Mouse (Mus musculus) erythroblast, embryonic 14.5 days (primary cell): Measurements from ENCODE around the gene Slc29a1. TPM values are rescaled to one million over a fixed set of nuclear protein-coding genes. Genes with fewer than 3 reads are reported as not detected.
A peak's percentile ranks its signal among the peaks of the same experiment; 100 is the strongest.

Source experiments
- H3K27me3 ChIP-seq: 2 replicates; pipeline ENCODE4 v1.6.1; 2012; ENCODE audit warnings: inconsistent platforms; ENCODE audit not compliant: control insufficient read depth
- H3K36me3 ChIP-seq: 2 replicates; pipeline ENCODE4 v1.6.1; 2012; ENCODE audit warnings: mild to moderate bottlenecking, inconsistent platforms; ENCODE audit not compliant: control insufficient read depth
- H3K4me1 ChIP-seq: 2 replicates; pipeline ENCODE4 v1.6.1; 2012; ENCODE audit warnings: inconsistent platforms; ENCODE audit not compliant: control insufficient read depth
- H3K4me3 ChIP-seq: replicated peaks from 2 replicates; pipeline ENCODE3; 2012; ENCODE audit warnings: moderate library complexity, mild to moderate bottlenecking, inconsistent platforms
- H3K9me3 ChIP-seq: 2 replicates; pipeline ENCODE4 v1.6.1; 2012; ENCODE audit warnings: low read length, inconsistent platforms, mixed read lengths; ENCODE audit not compliant: control insufficient read depth
- GATA1 ChIP-seq: IDR thresholded peaks from 2 replicates; pipeline ENCODE4 v1.6.1; 2012; ENCODE audit warnings: low read length, inconsistent platforms, mixed read lengths
- TAL1 ChIP-seq: IDR thresholded peaks from 3 replicates; pipeline ENCODE4 v1.6.1; 2012; ENCODE audit warnings: low read length, inconsistent platforms, mixed read lengths
- polyA plus RNA-seq: library from polyadenylated mRNA; stranded (reverse); fragments of >175 nt; gene quantifications from 2 replicates; pipeline ENCODE4 v1.2.3, GENCODE M21; 2012

Gene Slc29a1
- polyA plus RNA-seq, 1 experiment, result 77.5 TPM

DNA sequence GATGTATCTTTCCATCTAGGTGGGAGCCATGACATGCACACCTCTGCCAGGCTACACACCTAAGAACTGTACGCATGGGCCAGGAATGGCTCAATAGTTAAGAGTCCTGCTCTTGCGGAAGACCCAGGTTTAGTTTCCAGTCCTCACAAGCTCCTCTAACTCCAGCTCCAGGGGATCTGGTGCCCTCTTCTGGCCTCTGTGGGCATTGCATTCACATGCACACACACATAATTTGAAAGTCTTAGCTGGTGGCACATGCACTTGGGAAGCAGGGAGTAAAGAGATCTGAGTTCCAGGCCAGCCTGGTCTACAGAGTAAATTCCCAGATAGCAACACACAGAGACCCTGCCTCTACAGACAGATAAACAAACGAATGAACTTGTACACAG is 13.0 kb downstream of the Slc29a1 start:
- peaks cover 16% of the 10 kb centered on the region for H3K9me3 ChIP-seq
- H3K36me3 ChIP-seq, result peaks cover 87% of the 10 kb centered on the region
- no peak for TF ChIP-seq GATA1
- no peak for TF ChIP-seq TAL1
- H3K4me1 ChIP-seq, result peaks cover 87% of the 10 kb centered on the region
- H3K4me3 ChIP-seq, result no peak overlapping the region
- H3K27me3 ChIP-seq, result no peaks in the 10 kb centered on the region; the same call in 1 of the 2 replicates

DNA sequence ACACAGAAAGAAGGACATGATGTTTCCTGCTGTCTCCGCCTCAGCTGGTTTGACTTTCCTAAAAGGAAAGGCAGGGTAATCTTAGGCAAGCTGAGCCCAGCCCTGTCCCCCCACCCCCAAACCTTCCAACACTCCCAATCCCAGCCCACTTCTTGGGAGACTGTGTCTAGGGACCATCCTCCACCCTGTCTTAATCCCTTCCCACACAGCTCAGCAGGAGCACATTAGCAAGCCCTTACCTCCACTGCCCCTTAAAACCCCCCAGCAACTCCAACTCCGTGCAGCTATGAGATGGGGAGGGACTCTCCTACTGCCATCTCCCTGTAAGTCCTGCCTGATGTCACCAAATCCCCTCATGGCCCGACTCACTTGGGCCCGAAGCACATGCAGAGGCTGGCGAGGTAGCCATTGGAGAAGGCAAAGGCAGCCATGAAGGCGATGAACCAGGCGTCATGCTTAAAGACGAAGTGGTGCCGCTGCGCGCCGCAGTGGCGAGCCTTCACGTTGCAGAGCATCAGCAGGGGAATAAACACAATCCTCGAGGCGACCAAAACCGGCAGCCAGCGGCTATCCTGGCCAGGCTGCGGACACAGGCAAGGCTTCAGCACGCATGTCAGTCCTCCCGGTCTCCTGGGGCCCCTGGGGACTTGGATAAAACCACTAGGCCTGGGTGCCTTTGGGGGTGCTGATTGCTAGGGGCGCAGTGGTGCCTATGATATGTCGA is 13.5 kb downstream of the Slc29a1 start:
- Histone ChIP-seq H3K4me1 (peaks cover 87% of the 10 kb centered on the region), H3K36me3 (peaks cover 81% of the 10 kb centered on the region), H3K4me3 (no peak overlapping the region), H3K27me3 (no peaks in the 10 kb centered on the region; the same call in 1 of the 2 replicates), H3K9me3 (peaks cover 16% of the 10 kb centered on the region)
- TF ChIP-seq TAL1 (no peak), GATA1 (no peak)

DNA sequence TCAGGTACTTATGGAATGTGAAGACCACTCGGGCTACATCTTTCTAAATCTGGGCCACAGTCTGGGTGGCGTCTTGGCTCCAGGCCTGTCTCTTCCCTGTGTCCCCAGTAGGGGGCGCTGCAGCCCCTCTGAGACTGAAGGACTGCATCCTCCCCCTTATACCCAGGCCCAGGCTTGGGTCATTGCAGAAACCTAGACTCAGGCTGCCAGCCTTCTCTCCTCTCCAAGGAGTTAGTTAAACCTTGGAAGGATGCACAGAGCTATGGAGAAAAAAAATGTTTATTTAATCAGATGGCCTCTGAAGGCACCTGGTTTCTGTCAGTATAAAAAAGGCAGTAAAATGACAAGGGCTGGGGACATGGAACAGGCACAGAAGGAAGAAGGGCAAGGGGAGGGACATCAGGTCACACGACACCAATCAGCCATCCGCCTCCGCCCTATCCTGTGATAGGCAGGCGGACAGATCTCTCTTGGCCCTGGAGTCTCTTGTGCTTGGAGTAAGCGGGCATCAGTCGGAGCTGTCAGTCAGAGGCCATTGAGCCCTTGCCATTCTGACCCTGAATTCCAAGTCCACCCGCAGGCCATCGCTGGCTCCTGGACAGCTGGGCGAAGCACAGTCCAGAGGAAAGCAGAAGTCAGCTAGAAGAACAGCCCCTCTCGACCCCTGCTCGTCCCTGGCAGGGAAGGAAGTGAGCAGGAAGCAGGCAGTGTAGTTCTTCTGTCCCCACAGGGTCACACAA is 14.3 kb downstream of the Slc29a1 start:
- no peaks in the 10 kb centered on the region; the same call in 1 of the 2 replicates for H3K27me3 ChIP-seq
- H3K9me3 ChIP-seq, result peaks cover 16% of the 10 kb centered on the region
- peaks cover 74% of the 10 kb centered on the region for H3K36me3 ChIP-seq
- TF ChIP-seq TAL1 (no peak), GATA1 (no peak)
- H3K4me3 ChIP-seq, result no peak overlapping the region
- H3K4me1 ChIP-seq, result peaks cover 84% of the 10 kb centered on the region

DNA sequence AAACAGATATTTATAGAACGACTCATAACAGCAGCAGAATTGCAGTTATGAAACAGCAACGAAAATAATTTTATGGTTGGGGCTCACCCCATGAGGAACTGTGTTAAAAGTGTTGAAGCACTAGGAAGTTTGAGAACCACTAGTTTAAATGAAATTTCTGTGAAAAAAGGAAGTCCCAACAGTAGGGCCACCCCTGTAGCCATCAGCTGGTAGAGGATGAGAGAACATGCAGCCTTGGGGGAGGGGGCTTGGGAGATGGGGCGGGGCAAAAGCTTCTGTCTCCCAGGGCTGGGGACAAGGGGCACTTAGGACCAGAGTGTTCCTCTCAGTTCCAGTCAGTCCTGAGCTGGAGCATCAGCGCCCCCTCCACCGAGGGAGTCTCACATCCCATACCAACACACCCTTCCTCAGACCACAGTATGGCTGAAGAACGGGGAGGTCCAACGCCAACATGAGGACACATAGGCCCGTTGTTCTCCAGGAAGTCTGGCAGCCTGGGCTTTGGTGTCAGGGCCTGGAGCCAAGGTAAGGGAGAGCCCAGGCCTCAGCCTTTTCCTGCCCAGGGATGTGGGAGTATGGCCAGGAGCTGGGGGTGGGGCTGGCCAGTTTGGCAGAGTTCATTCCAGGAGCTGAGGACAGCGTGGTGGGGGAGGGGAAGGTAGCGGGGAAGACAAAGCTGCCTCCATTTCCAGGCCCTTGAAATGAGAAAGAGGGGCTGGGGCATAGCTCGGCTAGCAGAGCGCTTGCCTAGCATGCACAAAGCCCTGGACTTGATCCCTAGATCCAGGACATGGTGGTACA is 15.1 kb downstream of the Slc29a1 start:
- TF ChIP-seq GATA1 (no peak), TAL1 (no peak)
- Histone ChIP-seq H3K4me1 (peaks cover 84% of the 10 kb centered on the region), H3K9me3 (peaks cover 16% of the 10 kb centered on the region), H3K36me3 (peaks cover 65% of the 10 kb centered on the region), H3K4me3 (no peak overlapping the region), H3K27me3 (no peaks in the 10 kb centered on the region; the same call in 1 of the 2 replicates)

DNA sequence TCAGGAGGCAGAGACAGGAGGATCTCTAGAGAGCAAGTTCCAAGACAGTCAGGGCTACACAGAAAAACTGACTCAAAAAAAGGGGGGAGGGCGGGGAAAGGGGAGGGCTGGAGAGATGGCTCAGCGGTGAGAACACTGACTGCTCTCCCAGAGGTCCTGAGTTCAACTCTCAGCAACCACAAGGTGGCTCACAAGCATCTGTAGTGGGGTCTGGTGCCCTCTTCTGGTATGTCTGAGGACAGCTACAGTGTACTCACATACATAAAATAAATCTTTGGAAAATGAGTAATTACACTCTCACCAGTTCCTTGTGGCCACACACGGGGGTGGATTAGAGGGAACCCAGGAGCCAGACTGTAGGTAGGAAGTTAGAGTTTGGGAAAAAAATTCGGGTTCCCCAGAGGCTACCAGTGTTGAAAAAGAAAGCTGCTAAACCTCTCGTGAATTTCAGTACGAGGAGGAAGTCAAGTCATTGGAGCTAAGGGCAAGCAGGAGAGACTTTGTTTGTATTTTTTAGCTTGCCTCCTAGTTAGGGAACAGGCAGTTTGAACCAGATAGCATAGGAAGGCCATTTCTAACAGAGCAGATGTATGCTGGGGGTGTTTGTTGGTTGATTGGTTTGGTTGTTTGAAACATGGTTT is 16.6 kb downstream of the Slc29a1 start:
- Histone ChIP-seq H3K27me3 (no peaks in the 10 kb centered on the region; the same call in 1 of the 2 replicates), H3K4me1 (peaks cover 79% of the 10 kb centered on the region), H3K4me3 (peak overlapping the region; percentile 25), H3K36me3 (peaks cover 51% of the 10 kb centered on the region), H3K9me3 (peaks cover 10% of the 10 kb centered on the region)
- TF ChIP-seq GATA1 (no peak), TAL1 (no peak)

DNA sequence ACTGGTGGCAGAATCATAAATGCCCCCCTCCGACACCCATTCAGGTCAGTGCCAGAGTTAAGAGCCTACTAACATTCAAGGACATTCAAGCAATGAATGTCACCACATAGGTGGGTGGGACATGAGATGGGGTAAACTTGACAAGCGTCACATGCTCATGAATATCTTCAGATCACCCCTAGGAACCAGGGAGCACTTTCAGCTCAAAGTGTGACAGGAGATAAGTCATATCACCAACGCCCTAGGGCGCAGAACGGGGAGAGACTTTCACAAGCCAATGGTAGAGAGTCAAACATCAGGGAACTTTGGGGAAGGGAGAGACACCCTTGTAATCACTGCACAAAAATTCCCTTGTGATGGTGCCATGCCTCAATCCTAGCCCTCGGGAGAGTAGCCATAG is 17.2 kb downstream of the Slc29a1 start:
- peaks cover 44% of the 10 kb centered on the region for H3K36me3 ChIP-seq
- H3K27me3 ChIP-seq, result no peaks in the 10 kb centered on the region; the same call in 1 of the 2 replicates
- peak; percentile 58 for TF ChIP-seq GATA1
- peak; percentile 24; the same call in 1 of the 3 replicates for TF ChIP-seq TAL1
- H3K9me3 ChIP-seq, result peaks cover 9% of the 10 kb centered on the region
- H3K4me1 ChIP-seq, result peaks cover 79% of the 10 kb centered on the region
- peak overlapping the region; percentile 25 for H3K4me3 ChIP-seq

DNA sequence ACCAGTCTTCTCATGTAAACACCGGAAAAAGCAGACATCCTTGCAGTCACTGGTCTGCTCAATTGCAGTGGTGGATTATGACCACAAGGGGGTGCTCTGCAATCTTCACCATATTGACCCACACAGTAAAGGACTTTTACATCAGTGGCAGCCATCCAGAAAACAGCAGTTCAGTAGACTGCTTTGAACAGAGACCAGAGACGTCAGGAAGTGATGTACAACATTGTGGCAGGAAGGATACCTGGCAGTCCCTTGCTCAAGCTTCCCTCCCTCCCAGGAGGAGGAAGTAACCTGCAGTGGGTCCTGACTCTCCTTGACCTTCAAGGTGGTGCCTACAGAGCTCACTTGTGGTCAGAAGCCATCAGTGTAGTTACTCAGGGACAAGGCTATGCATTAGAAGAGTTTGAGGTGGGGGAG is 17.8 kb downstream of the Slc29a1 start:
- Histone ChIP-seq H3K4me1 (peaks cover 75% of the 10 kb centered on the region), H3K36me3 (peaks cover 38% of the 10 kb centered on the region), H3K9me3 (peaks cover 3% of the 10 kb centered on the region), H3K4me3 (peak overlapping the region; percentile 19), H3K27me3 (no peaks in the 10 kb centered on the region)
- no peak for TF ChIP-seq TAL1
- TF ChIP-seq GATA1, result no peak

DNA sequence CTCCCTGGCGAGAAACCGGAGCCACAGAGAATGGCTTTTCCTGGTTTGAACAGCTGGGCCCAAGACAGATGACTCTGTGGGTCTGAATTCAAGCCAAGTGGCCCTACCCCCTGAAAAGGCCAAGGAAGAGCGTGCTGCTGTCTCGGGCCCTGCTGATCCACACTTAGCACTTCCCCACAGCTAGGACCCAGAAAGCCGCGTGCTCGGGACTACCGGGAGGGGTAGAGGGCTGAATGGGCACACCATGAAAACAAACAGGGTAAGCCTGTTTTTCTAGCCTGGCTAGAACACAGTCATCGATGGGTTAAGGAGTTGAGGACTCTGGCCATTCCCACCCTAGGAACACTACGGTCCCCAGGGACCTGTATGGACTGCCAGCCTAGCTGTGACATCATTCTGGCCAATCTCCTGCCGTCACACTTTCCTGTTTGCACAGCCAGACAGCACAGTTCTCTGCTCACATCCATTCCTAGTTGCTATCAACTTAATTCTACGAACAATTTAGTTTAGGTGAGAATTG is 18.4 kb downstream of the Slc29a1 start:
- Histone ChIP-seq H3K27me3 (no peaks in the 10 kb centered on the region), H3K4me3 (no peak overlapping the region), H3K4me1 (peaks cover 69% of the 10 kb centered on the region), H3K36me3 (peaks cover 33% of the 10 kb centered on the region), H3K9me3 (no peaks in the 10 kb centered on the region)
- TF ChIP-seq GATA1 (no peak), TAL1 (no peak)
